Mouse (Mus musculus) left cerebral cortex, postnatal 25 days (tissue): Measurements from ENCODE around the gene Fosl2. TPM values are rescaled to one million over a fixed set of nuclear protein-coding genes. Genes with fewer than 3 reads are reported as not detected.
A peak's percentile ranks its signal among the peaks of the same experiment; 100 is the strongest.
"Not testable (repeated sequence)": the region's sequence is repeated elsewhere in the genome, so short reads cannot be mapped to it uniquely, and the experiment has no call there.

Experiments used
- DNase-seq, 2 experiments: peaks; one replicate each; pipeline ENCODE4 v3.0.0; 2022; ENCODE audit warnings: low spot score in 2 of 2, mixed read lengths in 1 of 2
- intact Hi-C: fragments of 180-260 bp; cut with DNase I; formaldehyde crosslinking; loops from one replicate; pipeline ENCODE4 v1.15.1; 2025
- total RNA-seq, 2 experiments: library from RNA; stranded (reverse); gene quantifications; 2 replicates each; pipeline ENCODE4 v1.2.3; 2021

Fosl2 gene
- total RNA-seq, 2 experiments from 2014 or later, result 41.8 to 45.5 TPM

DNA sequence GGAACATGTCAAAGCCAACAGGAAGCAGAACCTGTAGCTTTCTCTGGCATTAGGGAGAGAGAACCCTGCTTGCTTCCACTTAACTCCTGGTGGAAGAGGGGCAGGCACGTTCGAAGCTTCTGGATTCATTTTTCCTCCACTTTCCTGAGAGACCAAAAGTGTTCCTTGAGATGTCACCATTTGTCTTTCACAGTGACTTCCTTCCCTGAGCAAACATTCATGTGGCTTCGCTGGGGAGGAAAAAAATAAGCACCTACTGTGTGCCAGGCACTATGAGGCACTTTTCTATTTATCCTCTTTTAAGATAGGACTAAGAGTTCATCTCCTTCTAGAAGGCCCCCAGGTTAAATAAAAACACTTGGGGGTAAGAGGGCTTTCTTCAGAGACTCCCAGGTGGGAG, 20.3 kb downstream of the Fosl2 start:
- no peak for DNase-seq
- intact Hi-C loops, result no loop called here

DNA sequence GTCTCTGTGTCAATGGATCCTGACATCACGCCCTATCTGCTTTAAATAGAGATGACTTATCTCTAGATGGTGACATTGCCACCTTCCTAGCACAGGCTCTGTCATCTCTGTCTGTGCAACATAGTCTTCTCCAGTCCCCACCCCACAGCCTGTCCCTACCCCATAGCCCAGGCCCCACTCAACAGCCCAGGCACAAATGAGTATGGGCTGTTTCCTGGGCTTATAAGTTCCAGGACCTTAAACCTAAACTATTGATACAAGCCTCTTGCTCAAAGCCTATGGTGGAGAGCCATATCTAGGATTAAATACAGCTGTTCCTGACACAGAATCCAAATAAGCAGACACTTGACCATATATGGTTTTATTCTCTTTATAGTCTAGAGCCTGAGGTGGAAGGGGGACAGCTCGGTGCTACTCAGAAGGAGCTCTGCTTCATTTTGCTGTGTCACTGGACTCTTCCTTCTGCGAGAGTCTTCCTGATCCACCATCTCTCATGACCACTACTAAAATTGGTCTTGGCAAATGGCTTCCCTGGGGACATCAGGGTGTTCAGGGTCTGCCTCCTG, 28.0 kb downstream of the Fosl2 start:
- intact Hi-C loops, result no loop called here

DNA sequence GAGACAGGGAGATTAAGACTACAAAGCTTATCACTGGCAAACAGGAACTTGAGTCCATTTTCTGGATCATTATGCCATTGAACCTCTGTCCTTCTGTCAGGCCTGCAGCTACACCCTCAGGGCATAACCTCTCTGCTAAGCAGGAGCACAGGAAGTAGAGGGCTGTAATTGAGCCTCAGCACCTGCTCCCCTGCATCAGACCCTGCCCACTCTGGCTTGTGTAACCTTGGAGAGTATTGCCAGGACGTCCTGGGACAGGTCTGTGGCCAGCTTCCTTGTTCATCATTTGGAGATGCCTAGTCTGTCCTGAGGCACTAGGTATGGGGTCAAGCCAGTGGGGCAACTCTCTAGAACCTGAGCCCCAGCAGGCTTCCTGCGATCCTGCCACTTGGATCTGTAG, 36.6 kb downstream of the Fosl2 start:
- DNase-seq, result no peak
- intact Hi-C loops, result no loop called here

More for the DNA sequence above, 28.0 kb downstream of the Fosl2 start:
- no peak for DNase-seq

DNA sequence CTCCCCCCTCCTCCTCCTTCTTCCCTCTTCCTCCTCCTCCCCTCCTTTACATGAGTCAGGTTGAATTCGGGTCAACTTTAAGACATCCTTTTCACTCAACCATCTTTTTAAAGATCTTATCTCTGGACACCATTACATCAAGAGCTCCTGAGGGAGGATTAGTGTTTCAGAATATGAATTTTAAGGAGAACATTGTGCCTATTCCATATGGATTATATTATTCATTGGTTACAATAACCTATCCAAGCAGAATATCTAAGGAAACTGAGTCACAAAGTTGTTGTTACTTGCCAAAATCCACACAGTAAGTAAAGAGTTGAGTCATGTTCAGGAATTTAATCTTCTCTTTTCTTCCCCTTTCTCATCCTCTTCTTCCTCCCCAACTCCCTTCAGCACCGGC, 41.2 kb downstream of the Fosl2 start:
- no peak for DNase-seq
- intact Hi-C loops, result no loop called here

DNA sequence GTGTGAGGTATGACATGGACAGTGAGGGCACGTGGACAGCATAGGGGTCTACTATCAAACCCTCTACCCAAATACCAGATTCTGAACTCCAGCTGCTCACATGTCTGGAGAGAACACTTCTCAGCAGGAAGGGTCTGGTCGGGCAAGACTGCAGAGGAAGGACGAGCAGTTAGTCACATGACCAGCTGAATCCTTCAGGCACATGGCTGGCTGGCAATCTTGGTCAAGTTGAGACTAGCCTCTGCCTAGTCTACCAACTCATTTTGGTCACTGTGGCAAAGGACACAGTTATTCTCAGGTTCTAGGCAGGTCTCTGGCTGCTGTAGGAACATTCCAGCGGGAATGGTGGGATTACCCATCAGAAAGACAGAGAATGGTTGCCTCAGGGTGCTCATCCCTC, 42.1 kb downstream of the Fosl2 start:
- intact Hi-C loops, result no loop called here
- no peak for DNase-seq

DNA sequence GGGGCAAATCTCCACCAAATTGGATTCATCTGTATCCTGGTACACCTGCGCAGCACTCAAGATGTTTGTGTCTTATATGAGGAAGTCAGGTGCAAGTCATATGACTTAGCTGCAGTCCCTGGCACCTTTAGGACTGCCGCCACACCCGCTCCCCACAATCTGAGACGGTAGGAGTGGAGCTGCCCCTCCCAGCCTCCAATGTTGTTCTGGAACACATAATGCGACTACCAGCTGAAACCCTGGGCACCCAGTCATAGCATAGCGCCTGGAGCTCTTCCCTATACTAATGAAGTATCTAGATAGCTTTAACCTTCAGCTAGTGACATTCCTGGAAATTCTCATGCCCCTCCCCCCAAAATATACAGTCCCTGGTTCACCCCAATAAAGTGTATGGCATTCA, 43.1 kb downstream of the Fosl2 start:
- DNase-seq, intact Hi-C loops: not testable (repeated sequence)

DNA sequence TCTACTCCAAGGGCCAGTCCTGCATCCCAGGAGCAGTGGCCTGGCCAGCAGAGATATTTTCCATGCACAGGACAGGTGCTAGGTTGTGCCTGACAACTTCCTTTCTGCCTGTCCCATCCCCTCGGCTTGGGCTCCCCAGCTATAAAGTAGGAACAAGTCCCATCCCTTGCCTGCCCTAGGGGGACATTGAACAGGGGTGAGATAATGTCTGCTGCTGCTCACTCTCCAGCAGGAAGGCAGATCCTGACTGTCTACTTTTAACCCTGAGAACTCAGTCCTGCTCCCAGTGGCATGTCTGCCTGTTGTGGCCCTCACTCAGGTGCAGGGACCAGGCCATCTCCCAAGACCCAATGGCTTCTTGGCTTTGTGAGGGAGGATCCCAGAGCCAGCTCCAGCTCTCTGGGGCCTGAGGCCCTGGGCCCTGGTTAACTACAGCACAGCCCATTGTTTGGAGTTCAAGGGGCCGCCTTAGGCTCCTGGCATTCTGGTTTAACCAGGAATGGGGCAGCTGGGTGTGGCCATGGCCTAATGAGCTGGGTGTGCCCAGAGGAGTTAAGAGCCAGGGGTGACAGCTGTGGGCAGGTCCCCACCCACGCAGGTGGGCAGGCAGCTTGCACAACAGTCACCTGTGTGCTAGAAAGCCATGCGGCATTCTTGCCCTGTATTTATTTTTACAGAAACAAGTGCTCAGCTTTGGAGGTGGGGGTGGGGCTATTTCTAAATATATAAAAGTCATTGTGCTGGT, 47.5 kb downstream of the Fosl2 start:
- intact Hi-C loops, result no loop called here
- no peak for DNase-seq

DNA sequence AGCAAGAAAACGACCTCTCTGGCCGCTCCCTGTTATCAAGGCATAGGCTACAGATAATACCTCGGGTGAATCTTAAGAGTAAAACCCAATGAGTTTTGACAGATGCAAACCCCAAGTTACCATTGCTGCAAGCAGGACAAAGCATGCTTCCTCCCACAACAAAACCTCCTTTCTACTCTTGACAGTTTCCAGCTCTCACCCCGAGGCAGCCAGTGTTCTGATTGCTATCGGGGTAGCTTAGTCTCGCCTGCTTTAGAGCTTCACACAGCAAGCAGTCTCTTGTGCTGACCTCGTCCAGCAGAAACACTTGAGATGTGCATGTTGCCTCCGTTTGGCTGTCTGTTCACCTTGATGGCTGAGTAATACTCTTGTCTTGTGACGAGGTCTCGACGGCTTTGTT, 52.1 kb downstream of the Fosl2 start:
- intact Hi-C loops, result no loop called here

DNA sequence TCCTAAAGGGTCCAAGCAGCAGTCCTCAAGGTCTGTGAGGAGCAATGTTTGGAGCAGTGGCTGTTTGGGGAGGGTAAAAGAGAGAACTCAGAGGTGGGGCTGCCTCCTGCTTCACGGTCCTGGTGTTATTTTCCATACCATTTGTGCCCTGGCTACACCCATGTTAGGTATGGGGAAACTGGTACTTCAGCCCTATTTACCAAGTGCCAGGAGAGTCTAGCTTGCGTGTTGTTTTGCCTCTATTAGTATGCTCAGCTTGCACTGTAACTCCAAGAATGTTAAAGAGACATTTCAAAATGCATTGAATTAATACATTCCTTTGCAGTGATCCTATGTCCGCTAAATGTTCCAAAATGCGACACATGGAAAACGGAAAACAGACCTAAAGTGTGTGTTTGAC, 55.7 kb downstream of the Fosl2 start:
- intact Hi-C loops, result no loop called here
- DNase-seq, result no peak

More for the DNA sequence above, 52.1 kb downstream of the Fosl2 start:
- no peak for DNase-seq

DNA sequence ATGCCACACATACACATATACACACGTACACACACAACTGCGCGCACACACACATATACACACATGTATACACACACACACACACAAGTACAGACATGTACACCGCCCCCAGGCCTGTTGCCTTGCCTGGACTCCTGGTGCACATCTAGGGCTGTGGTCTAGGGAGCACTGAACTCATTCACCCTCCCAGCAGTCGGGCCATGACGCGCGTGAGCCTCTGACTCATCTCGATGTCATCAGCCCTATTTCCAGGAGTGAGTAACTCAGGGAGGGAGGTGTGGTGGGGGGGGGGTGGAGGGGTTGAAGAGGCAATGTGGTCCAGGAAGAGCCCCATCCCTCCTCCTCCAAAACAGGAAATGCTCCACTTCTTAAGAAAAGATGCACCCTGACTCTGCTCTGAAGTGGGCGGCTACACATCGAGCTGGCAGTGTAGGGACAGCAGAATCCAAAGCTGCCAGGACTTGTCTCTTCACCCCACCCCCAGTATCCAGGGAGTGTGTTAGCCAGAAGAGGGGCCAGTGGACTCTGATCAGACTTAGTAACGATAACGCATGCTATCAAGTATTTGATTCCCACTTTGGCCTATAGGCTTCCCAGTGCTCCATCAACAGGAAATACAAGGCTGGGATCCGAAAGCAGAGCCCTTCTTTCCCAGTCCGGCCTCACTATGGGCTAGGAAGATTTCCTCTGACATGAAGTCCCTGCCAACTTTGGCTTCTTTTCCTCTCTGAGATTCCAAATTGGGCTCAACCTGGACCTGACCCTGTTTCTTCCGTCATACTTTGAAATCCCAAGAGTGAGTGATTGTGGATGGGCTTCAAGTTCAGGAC, 56.6 kb downstream of the Fosl2 start:
- intact Hi-C loops, result no loop called here

DNA sequence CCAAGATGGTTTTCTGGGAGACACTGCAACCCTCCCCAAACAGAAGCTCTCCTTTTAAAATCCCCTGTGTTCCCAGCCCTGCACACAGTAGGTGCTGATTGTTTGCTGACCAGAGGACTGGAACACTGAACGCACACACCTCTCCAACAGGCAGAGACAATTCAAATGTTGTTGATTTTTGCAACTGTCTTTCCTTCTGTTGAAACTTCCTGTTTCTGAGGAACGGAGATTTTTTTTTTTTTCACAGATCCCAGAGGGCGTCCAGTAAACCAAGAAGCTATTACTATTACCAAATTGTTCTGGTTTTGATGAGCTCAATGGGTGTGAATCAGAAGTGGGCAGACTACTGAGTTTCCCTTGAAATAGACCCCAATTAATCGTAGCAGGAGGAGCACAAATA, 58.6 kb downstream of the Fosl2 start:
- no peak for DNase-seq
- intact Hi-C loops, result no loop called here

More for the DNA sequence above, 56.6 kb downstream of the Fosl2 start:
- peak in 1 of 2 experiments; percentile 11 for DNase-seq

DNA sequence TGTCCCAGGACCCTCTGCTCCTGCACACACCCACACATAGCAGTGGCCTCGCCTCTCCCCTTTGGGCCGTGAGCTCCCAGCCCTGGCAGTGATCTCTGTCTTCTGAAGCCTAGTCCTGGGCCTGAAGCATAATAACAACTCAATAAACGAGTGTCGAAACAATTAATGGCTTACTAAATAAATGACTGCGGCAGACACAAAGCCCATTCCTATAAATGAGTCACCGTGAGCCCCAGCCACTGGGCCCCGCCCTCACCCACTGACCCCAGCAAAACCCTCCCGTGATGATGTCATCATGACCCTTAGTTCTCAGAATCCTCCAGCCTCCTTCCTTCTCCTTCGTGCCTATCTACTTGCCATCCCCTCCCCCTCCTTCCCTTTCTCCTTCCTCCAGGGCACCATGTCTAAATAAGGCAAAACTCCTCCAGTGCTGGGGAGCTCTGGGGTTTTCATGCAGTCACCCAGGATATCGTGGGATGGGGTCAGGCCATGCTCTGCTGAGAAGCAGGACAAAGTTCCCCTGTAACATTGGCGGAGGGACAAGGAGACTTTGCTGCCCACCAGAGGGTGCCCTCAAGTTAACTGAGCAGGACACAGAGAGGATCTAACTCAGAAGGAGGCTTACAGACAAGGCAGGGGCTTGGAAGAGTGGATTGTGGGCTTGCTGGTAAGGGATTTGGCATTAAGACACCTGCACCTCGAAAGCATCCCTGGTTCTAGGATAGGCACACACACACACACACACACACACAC, 60.4 kb downstream of the Fosl2 start:
- intact Hi-C loops, result loop anchor here (2.0 kb wide), 1 partner anchor 55 kb away; no protein-coding TSS in a partner anchor
- DNase-seq, result no peak

DNA sequence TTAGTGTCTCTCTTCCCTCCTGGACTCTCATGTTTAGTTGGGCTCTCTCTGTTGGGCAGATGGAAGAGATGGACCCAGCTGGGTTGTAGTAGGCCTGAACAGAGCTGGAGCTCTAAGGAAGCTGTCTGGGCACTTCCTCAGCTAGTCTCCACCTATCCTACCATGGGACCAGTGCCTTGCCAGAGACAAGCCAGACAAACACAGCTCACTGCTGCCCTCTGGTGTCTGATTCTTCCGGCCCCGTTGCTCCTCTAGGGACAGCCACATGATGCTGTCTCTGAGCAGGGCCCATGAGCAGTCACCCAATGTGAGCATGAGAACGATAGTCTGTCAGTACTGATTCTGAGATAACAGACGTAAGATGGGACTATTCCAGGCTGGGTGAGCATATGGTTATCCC, 62.1 kb downstream of the Fosl2 start:
- intact Hi-C loops, result loop anchor here (1.0 to 2.0 kb wide), 2 partner anchors 57 to 634 kb away; no protein-coding TSS in a partner anchor
- DNase-seq, result peak; percentile 89 to 93

DNA sequence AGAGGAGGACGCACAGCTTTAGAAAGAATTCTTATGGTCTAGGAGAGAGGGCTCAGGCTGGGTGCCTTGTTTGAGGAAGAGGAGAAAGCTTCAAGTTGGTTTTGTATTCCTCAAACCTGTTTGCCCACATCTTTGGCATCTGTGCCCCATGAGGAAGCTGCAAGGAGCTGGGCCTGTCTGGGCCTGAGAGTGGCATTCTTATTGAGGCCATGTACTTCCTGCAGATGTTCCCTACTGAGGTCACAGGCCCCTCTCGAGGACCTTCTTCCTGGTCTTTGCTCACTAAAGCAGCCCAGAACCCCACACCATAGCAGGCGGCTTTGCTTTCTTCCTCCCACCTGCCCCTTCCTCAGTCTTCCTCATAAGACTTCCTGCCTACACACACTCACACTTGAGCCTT, 63.5 kb downstream of the Fosl2 start:
- no peak for DNase-seq
- intact Hi-C loops, result no loop called here

DNA sequence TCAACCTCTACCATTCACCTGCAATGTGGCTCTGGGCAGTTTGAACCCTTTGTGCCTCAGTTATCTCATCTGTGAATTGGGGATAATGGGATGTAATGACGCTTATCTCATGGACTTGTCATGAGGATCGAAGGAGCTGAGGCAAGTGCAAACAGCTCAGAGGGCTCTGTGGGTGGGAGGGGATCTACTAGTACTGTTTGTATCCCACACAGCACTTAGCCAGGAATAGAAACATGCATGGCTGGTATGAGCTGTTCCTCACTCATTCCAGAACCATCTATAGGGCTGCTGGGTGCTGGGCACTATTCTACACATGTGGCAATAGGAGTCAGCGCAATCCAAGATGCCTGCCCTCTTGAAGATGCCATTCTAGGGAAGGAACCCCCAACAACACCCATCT, 64.0 kb downstream of the Fosl2 start:
- intact Hi-C loops, result no loop called here
- peak in 1 of 2 experiments; percentile 40 for DNase-seq

DNA sequence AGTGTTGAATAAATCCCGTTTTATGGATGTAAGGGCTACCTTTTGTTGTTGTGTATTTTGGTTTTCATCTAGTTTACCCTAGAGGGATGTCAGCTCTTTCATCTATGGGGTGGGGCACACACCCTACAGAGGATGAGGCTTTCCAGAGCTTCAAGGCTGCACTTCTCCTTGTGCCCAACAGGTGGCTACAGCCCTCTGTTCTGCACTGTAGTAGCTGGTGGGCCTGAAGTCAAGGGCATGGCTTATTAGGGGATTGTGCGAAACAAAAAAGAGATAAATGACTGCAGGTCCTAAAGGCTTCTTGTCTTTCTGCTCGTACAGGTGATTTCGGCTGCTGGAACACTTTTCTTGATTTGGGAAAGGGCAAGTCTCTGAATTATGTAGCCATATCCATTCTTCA, 69.1 kb downstream of the Fosl2 start:
- intact Hi-C loops, result no loop called here
- DNase-seq, result no peak

DNA sequence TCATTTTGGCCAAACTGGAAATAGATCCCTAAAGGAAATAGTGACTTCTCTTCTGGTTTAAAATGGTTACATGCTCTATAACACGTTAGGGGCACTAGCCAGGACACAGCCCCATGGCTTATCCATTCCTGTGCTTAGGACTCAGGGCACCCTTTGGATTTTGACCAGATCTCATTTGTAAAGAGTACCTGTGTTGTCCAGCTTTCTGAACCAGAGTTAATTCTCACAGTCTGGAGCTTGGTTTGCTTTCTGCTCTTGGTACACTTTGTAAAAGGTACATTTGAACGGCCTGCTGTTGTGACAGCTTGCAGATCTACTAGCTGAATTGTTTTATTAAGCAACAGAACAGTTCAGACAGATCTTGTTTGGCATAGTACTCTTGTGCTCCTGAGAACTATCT, 71.1 kb downstream of the Fosl2 start:
- no peak for DNase-seq
- intact Hi-C loops, result no loop called here
